Mouse (Mus musculus) kidney, adult 11 months (tissue): Measurements from ENCODE around the gene Smdt1.

Source experiments
- DNase-seq: peaks from one replicate; pipeline ENCODE4 v3.0.0; 2022

The Smdt1 gene

GRCm38 (mm10) chr15:82343368-82344287 lies 4.9 kb downstream of the Smdt1 start:
- peak; percentile 78 for DNase-seq

GRCm38 (mm10) chr15:82344971-82345370 lies 6.2 kb downstream of the Smdt1 start:
- DNase-seq: no peak

- DNase-seq: peak; percentile 98
Measured at GRCm38 (mm10) chr15:82345820-82346470, 7.2 kb downstream of the Smdt1 start.

- no peak for DNase-seq
Measured at GRCm38 (mm10) chr15:82346580-82347302, 8.0 kb downstream of the Smdt1 start.

DNA sequence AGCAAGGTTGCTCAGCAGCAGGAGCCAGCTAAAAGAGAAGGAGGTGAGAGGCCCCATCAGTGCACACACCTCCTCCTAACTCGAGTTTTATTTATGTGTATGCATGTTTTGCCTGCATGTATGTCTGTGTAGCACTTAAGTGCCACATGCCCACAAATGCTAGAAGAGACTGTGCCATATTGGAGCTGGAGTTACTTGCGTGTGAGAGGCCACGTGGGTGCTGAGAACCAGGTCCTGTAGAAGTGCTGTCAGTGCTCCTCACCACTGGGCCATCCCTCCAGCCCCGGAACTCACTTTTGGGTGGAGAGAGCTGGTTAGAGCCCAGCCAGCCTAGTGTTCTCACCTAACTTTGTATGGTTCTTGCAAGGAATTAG lies 8.5 kb downstream of the Smdt1 start:
- no peak for DNase-seq

- DNase-seq: no peak
Measured at GRCm38 (mm10) chr15:82347852-82348251, 9.1 kb downstream of the Smdt1 start.

GRCm38 (mm10) chr15:82348258-82348998 lies 9.7 kb downstream of the Smdt1 start:
- no peak for DNase-seq

- DNase-seq: no peak
Measured at GRCm38 (mm10) chr15:82348999-82349341, 10.2 kb downstream of the Smdt1 start.

DNA sequence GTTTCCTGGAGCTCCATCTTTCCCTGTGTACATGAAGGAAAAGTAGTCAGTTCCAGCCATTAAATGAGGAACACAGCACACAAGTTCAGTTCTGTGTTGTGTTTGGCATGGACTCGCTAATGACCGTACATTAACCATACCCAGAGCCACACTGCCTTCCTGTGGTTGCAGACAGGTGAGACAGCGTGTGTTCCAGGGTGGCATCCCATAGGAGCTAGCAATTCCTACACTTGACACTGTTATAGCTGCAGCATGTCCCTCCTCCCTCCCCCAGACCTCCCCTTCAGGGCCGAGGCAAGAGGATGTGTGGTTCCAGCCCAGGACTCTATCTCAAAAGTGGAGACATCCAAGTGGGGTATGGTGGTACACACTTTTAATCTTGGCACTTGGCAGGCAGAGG lies 11.6 kb downstream of the Smdt1 start:
- DNase-seq: no peak

DNA sequence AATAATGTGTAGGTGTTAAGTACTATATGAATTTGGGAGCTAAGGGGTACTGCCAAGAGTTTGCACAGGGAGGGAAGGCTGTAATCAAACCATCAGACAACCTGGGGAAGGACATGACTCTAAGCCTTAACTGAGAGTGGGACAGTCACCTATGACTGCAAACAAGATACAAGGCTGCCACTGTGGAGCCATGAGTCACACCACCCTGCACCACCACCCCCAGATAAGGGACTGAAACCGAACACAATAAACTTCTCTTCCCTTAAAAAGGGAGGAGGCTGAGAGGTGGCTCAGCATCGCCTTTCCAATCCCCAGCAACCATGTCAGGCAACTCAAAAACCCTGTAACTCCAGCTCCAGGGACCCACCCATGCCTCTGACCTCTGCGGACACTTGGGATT lies 12.7 kb downstream of the Smdt1 start:
- no peak for DNase-seq

GRCm38 (mm10) chr15:82353078-82353744 lies 14.5 kb downstream of the Smdt1 start:
- DNase-seq: peak; percentile 36

DNA sequence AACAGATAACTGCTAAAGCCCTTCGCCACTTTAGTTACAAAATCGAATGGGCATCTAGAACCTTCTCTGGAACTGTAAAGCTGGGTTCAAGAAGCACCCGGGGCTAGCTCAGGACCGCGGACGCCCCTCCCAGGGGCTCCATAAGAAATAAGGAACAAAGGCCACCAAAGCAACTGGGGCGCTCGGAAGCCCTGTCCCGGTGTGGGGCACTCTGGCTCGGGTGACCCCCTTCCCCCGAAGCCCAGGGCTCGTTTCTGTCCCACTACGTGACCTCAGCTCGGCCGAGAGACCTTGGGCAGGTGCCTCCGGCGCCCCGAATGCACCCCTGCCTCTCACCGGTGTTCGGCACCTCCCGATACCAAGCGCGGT lies 15.0 kb downstream of the Smdt1 start:
- DNase-seq: no peak

DNA sequence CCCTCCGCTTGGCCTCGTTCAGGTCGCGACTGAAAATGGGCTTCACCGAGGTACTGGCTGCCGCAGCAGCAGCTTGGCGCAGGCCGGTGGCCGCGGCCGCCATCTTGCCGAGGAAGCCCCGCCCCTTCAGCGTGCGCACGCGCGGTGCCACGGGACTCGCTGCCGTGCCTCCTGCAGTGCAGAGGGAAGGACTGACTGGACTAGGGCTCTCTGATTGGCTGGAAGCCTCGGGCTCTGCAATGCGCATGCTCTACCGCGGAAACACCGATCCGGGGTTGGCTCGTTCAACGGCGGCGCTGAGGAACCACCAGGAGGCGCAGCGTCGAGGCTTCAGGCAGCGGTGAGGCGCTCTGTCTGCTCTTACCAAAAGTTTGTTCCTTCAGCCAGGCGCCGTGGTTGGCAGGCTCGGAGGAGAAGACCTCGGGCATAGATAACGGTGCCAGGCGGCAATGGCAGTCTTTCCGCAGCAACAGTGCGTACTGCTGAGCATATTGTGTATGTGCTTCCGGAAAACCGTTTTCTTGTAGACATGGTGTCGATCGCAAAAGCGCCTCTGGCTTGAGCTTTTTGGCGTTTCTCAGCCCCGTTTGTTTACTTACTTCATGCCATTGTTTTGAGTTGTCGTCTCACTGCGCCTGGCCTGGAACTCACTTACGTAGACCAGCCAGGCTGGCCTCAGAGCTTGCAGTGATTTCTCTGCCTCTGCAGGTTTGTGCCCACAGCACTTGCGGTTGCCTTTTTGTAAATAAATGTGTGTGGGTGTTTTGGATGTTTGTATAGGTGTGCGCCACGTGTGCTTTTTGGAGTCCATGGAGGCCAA lies 15.6 kb downstream of the Smdt1 start, which contains the start of gene Ndufa6:
TSS of gene Ndufa6 (minus strand) at position 197 of the 820 bp plus-strand sequence.
- peak; percentile 97 for DNase-seq

GRCm38 (mm10) chr15:82358431-82359260 lies 19.9 kb downstream of the Smdt1 start:
- DNase-seq: peak; percentile 64

DNA sequence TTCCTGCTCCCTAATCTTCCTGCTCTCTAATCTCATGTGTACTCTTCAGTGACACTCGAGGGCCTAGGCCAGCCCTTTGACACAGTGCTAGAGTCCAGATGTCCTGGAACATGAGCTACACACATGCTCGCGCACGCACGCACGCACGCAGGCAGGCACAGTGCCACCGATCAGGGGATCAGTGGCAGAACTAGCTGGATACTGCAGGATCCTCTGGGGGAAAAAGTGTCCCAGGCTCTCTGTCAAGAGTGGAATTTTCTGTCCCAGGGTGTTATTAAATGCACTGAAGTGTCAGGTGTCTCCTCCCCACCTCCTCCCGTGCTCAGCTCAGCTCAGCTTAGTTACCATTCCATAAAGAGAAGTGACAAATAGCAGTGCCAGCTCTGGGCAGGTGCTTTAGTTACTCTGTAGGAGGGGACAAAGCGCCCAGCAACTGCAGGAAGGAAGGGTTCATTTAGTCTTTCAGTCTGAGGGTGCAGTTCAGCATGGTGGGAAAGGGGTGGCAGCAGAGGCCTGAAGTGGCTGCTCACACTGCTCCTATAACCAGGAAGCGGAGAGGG lies 22.8 kb downstream of the Smdt1 start:
- peak; percentile 56 for DNase-seq

DNA sequence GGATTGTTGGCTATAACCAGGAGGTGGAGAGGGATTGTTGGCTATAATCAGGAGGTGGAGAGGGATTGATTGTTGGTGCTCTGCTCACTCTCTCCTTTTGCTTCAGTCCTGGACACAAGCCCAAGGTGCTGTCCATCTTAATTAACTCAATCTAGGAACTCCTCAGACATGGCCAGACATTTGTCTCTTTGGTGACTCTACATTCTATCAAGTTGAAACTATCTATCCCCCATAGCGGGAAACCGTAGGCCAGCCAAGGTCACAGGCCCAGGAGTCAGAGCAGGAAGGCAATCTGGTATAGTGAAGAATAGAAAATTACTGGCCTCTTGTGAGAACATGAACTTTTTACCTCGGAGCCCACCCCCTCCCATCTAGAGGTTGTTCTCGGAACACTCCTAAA lies 23.5 kb downstream of the Smdt1 start:
- DNase-seq: peak; percentile 25

- peak; percentile 1 for DNase-seq
Measured at GRCm38 (mm10) chr15:82363801-82364200, 25.0 kb downstream of the Smdt1 start.

- peak; percentile 1 for DNase-seq
Measured at GRCm38 (mm10) chr15:82364561-82364960, 25.8 kb downstream of the Smdt1 start.

GRCm38 (mm10) chr15:82368146-82368545 lies 29.4 kb downstream of the Smdt1 start:
- peak; percentile 0 for DNase-seq

DNA sequence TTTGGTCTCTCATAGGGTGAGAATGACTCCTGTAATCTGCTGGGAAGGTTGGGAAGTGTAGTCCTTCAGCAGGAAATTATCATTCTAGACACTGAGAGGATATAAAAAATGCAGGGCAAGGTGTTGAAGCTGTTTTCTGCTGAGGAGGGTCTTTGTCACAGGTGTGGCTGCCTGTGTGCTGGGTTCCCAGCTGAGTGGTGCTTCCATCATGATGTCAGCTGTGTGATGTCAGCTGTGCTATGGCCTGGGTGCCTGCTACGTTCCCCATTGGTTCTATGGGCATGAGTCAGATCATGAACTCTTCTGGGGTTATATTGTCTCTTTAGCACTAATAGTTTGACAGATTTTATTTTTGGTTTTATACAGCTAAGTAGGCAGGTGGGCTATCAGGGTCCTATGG lies 30.1 kb downstream of the Smdt1 start:
- no peak for DNase-seq
